Mouse (Mus musculus): ENCODE results near the gene Zbtb39.

The Zbtb39 gene

DNA sequence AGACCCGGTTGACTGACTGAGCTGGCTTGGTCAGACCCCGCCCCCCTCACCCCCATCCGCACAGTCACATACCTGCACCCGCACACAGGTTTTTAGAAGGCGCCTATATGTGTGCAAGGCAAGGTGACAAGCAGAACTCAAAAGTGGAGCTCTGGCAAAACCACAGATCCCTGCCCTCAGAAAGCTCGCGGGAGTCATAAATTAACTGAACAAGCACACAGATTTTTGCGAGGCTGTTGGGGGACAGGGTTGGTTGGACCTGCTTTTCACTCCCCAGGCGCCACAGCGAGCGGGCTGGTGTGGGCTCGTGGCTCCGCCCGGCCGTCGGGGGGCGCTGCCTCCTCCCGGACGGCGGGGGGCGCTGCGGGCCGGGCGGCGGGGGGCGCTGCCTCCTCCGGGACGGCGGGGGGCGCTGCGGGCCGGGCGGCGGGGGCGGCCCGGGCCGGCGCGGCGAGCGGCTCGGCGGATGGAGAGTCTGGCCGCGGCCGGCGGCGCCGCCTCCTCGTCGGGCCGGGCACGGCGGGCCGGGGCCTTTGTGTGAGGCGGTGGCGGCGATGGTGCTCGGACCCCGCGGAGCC is at the start of gene Zbtb39:
Gene Zbtb39, plus strand, starts transcription at position 456 of the 578 bp plus-strand sequence.
- DNase-seq = peak; percentile 77 to 91

DNA sequence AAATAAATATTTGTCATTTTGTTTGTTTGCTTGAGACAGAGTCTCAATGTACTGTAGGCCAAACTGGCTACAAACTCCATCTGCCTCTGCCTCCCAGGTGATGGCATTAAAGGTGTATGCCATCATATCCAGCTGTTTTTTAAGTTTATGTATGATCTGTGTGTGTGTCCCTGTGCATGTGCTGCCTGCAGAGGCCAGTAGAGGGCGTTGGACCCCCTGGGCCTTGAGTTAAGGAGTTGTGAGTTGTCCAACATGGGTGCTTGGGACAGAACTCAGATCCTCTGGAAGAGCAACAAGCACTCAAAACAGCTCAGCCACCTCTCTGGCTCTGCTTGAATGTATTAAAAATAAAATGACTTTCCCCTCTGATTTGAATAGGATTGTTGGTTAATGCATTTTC is 48.3 kb upstream of the Zbtb39 start:
- no peak for DNase-seq

DNA sequence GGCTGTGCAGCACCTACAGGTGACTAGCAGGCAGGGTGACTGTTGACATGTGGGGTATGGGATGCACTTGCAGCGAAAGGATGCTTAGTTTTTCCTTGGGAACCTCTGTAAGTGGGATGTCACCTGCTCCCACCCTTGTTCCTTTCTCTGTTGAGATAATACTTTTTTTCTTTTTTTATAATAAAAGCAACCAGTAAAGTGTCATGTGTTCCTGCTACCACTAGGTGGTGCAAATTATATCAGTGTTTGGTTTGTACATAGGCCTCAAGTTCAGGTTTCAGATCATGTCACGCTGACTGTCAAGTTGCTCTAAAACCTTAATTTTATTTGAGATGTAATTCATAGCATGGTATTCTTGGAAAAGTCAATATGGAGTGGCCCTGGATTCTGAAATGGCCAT is 44.7 kb upstream of the Zbtb39 start:
- peak; percentile 23 to 25 for DNase-seq

DNA sequence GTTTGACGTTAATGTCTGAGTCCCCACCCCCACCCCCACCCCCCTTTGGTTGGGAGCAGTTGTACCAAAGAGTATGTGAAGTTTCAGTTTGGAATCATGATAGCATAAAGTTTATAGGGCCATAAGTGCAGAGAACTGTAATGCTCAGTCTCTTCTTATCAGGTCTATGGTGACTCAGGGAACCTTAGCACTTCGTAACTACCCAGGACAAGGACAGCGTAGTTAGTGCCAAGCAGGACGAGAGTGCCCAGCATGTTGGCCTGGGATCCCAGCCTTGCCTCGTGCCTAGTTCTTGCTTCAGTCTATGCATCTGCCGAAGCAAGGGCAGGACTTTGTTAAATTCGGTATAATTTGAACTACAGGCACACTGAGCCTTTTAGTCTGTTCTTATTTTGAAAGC is 43.6 kb upstream of the Zbtb39 start:
- DNase-seq = no peak

DNA sequence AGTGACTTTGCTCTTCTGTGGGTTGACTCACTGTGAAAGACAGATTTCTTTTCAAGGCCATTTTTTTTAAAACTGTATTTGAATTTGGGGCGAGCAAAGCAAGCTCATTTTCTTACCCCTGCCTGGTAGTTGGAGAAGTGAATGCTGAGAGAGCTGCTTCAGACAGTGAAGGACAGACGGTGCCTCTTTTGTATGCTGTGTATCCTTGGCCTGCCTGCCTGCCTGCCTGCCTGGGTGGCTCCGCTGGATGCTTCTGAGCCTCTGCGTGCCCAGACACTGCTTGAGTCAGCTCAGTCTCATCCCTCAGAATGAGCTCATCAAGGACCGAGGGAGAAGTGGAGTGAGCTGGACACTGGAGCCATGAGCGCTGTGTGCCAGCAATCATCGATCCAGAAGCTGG is 40.4 kb upstream of the Zbtb39 start:
- no peak for DNase-seq

DNA sequence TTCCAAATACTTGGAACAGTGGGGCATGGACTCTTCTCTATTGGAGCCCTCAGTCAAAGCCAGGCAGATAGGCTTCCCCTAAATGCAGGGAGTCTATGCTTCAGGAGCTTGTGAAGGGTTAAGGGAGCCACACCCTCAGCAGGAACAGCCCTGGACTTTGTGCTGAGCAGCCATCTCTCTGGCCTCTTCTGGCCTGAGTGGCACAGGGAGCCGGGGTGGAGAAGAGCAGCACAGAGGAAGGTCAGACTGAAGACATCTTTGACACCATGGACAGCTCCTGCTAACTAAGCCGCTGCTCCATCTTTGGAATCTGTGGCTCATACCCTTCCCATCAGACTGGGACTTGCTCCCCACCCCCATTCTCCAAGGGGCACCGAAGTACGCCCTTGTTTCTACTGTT is 36.0 kb upstream of the Zbtb39 start:
- peak in 1 of 2 experiments; percentile 9 for DNase-seq

DNA sequence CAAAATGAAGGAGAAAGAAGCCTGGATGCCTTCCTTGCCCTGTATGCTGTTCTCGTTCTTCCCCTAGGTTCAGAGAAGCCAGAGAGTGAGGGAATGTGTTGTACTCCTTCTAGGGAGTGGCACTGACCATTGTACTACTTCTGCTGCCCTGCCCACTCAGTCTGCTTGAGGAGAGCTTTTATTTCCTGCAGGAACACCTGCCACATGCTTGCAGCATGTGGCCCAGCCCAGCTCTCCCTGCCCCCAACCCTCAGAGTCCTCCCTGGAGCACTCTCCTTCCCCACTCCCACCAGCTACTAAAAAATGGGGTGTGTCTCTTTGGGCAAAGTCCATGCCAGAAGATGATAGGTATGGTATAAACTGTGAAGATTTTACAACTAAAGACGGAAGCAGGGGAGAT is 35.0 kb upstream of the Zbtb39 start:
- DNase-seq = no peak

DNA sequence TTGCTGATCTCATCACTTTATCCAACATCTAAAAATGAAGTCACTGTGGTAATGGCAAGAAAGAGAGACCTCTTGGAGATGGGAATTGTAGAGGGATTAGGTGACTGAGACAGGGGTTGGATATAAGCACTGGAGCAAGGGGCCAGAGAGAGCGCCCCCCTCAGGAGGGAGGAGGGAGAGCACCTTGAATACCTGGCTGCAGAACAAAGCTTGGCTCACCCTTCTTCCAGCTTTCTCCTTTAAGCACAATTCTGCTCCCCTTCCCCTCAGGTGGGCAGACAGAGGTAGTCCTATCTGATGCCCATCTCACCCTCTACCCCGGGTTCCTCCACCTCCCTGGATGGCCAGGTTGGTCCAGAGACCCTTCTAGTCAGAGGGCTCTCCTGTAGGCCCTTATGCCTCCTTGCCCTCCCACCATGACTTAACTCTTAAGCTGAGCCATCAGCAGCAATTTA is 34.5 kb upstream of the Zbtb39 start, which contains the start of gene Myo1a:
Gene Myo1a, plus strand, starts transcription at position 405 of the 455 bp plus-strand sequence.
- DNase-seq = no peak

DNA sequence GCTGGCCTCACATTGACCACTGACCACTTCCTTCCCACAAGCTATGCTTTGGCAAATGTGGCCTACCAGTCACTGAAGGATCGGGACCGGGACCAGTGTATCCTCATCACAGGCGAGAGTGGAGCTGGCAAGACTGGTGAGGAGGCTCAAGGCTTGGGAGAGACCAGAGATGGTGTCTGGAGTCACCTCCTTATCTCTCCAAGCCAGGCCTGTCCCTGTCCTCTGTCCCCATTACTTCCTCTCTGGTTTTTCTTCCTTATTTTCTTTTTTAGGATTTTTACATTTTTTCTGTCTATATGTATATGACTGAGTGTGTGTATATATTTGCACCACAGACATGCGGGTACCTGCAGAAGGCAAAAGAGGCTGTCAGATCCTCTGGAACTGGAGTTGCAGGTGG is 33.6 kb upstream of the Zbtb39 start:
- DNase-seq = no peak

DNA sequence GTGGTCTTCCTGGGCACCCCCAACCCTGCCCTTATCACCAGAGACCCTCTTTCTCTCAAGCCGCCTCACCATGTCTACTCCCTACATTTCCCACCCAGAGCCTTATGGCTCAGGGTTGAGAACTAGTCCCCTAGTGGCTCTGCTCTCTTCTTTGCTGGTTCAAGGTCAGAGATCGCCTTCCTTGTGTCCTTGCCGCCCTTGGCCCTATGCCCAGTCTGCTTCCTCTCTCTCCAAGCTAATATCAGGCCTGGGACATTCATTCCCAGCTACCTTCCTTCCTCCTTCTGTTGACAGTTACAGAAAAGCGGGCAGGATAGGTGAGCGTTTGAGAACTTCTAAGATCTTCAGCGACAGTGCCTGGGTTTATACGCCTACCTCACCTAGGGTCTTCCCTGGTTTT is 31.6 kb upstream of the Zbtb39 start:
- DNase-seq = peak; percentile 49 to 74

DNA sequence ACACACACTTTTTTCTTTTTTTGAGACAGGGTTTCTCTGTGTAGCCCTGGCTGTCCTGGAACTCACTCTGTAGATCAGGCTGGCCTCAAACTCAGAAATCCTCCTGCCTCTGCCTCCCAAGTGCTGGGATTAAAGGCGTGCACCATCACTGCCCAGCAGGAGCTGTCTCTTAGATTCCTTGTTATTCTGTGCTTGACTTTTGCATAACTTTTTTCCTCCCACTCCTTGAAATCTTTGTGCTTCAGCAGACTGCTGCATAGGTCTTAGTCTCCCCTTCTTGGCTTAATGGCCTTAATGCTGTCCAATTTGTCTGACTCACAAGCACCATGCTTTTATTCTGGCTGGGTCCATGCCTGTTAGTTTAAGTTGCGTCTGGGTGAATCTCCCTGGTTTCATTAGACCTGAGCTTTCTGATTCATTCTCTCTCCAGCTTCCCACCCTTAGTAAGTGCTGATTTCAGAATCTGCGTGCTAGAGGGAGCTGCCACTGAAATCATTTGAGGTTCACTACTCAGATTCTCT is 30.4 kb upstream of the Zbtb39 start:
- no peak for DNase-seq

DNA sequence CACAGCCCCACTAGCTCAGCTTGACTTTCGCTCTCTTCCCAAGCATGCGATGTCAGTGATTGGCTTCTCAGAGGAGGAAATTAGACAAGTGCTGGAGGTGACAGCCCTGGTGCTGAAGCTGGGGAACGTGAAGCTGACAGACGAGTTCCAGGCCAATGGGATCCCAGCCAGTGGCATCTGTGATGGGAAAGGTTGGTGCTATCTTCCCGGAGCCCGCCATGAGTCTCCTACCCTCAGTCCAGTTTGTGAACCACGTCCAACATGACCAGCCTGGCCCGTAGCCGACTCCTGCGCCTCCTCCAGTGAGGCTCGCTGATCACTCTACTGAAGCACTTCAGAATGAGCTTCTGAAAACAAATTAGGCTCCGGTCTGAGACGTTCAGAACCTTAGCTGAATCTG is 29.0 kb upstream of the Zbtb39 start:
- DNase-seq = no peak

DNA sequence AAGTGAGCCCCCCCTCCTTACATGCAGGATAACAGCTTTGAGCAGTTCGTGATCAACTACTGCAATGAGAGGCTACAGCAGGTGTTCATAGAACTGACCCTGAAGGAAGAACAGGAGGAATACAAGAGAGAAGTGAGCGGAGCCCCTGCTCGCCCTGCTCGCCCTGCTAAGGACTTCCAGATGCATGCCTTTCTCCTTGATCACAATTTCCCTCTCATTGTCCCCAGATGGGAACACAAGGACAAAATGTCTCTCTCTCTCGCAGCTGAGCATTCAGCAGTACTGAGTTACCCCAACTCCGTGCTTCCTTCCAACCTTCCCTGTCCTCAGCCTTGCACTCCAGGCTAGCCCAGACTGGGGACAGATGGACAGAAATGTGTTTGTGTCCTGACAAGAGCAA is 26.6 kb upstream of the Zbtb39 start:
- no peak for DNase-seq

DNA sequence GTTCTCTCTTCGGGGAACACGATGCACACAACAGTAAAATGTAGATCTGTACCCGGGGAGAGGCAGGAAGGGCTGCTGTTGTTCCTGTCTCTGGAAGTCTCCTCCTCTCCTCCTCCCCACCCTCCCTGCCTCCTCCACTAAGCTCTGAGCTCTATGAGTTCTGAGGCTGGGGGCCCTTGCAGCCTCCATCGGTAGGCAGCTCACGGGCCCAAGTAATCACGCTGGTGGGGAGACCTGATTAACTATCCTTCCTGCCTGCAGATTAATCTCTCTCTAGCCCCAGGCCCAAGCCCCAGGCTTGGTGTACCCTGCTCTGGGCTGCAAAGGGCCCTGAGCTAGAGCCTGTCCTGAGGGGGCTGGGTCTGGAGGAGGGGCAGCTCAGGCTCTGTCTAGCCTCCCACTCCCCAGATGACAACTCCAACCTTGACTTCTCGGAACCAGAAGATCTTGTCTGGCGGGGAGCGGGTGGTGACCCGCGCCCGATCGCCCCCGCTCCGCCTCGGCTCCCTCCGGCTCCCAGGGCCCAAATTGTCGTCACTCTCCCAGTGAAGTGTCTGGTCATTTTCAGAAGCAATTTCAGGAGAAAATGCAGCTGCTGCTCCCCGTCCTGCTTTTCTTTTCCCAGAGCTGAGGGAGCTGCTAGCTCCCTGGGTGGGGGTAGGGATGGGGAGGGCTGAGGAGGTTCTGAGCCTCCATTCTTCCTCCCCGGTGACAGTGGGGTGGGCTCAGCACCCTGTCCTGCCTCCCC is 17.5 kb upstream of the Zbtb39 start:
- DNase-seq = no peak

DNA sequence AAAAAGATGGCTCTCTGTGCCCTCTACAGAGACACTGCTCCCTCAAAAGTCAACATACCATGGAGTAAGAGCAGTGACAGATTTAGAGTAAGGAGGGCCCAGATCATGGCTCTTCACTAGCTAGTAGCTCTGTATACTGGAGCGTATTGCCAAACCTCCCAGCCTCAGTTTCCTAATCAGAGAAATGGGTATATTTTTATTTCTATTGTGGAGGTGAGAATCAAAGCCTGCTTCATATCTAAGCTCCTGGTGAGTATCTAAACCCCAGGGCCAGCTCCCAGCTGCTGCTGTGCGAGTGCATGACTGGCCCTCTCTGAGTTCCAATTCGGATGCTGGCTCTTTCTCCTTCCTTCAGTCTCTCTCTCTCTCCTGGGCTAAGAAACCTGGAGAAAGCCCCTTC is 15.2 kb upstream of the Zbtb39 start, which contains the start of gene Tac2:
Gene Tac2, plus strand, starts transcription at position 301 of the 400 bp plus-strand sequence.
- no peak for DNase-seq

DNA sequence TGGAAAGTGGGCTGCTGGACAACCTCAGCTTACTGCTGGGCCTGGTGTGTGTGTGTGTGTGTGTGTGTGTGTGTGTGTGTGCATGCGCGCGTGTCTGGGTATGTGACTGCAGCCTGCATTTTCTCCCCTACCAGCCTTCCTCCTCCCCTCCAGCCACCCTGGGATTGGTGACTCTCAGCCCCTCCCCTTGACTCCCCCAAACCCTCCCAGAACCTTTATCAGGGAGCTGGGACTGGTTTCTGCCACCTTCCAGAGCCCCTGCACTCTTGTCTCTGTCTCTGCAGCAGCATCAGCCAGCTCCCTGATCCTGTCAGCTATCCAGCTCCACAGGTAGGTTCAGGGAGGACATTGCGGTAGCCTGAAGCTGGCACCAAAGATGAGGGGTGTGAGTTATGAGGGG is 14.2 kb upstream of the Zbtb39 start:
- DNase-seq = no peak

DNA sequence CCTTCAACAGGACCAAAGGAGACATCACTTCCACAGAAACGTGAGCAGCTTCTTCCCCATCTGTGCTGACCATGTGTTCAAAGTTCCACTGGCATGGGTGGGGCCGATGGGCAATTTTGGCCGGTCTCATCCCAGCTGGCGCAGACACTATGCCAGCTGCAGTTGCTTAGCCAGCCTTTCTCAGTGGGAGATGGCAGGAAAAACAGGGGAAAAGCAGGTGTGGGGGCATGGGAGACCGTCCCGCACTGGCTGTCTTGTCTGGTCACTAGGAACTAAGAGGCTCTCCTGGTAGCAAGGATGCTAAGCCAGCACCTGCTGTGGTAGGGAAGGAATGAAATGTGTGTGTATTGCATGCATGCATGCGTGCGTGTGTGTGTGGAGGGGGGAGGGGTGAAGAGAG is 10.9 kb upstream of the Zbtb39 start:
- no peak for DNase-seq

DNA sequence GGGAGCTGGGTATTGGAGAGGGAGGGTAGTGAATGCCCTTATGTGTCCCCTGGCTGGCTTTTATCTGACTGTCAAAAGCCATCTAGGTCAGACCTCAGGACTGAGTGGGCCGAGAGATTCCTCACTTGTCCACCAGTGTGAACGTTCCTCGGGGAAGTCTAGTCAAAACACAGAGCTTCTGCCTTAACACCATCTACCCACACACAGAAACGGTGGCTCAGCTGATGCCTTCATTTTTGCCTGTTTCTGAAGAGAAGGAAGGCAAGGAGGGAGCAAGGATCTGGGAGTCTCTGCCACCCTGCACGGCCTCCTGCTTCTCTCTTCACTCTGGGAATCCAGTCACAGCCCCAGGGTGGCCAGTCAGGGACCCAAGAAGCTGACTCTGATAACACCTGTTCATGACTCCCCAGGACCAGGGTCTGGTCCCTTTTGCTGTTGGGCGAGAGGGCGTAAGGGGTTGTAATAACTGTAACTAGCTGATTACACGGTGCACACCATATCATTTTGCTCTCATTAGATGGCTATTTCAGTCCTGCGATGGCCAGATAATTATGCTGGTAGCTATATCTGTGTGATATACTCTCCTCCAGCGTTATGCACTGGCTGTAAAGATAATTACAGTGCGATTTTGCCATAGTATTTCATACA is 8.9 kb upstream of the Zbtb39 start:
- DNase-seq = no peak

DNA sequence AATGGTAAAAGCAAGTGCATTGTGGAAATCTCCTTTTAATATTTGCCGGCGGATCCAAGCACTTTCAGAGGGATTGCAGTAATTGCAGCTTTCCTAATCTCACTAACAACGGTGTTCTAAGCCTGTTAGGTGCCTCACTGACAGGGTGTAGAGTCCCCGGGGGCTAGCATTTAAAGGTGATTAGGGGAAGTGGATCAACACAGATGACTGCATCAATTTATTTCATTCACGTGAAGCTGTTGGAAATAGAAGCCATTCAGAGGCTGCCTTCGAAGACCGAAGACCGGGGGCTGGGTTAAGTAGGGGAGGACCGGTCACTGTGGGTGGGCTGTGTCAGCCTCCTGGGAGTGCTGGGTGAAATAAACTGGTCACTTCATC is 8.4 kb upstream of the Zbtb39 start:
- DNase-seq = no peak

DNA sequence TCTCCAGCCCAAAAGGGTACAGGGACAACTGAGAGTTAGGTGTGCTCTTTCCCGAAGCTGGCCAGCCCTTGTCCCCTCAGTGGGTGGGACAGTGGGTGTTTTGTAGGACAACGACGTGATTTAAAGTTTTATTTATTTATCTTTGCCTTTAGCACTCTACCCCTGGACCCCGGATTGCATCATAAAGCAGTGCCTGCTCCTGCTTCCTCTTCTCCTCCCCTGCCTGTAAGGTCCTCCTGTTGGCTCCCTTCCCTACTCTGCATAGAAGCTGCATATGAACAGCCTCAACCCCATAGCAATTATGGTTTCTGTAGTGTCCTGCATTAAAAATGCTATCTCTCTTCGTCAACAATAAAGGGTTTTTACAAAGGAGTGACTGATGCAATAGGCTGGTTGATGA is 7.9 kb upstream of the Zbtb39 start:
- DNase-seq = no peak

DNA sequence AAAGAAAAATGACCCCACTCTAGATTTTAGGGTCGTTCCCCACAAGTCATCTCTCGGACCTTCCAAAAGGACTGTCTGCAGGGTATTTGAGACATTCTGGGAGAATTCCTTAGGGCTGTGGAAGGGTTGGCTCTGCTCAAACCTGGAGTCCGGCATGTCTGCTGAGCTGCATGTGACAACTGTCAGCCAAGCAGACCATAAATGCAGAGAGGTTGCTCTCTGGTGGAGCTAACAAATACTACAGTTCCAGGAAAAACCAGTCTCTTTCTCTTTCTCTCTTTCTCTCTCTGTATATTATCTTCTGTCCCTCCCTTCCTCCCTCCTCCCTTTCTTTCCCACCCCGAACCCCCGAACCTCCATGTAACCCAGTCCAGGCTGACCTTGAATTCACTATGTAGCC is 4.9 kb upstream of the Zbtb39 start:
- no peak for DNase-seq

DNA sequence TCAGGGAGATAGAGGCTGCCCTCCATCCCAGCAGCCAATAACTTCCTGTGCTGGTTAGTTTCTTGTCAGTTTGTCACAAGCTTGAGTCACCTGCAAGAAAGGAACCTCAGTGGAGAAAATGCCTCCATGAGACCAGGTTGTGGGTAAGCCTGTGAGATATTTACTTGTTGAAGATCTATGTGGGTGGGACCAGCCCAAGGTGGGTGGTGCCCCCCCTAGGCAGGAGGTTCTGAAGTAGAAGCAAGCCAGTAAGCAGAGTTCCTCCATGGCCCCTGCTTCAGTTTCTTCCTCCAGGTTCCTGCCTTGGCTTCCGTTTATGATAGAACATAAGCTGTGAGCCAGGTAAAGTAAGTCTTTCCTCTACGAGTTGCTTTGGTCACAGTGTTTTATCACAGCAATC is 3.1 kb upstream of the Zbtb39 start:
- no peak for DNase-seq

DNA sequence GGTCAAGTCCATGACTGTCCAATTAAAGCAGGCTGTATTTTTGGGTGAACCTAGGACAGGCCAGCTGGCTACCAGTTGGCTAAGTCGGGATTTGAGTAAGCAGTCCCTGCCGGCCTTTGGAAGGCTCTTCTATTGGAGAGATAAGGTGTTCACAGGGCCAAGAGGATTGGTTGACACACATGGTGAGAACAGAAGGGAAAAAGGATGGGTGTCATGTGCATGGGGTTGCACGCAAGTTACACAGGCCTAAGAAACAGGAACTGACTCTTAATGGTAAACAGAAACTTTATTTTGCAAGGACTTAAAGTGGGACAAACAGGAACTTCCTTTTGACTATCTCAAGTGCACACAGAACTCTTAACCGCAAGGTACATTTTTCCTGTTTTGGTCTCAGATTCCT is 2.4 kb upstream of the Zbtb39 start:
- no peak for DNase-seq

DNA sequence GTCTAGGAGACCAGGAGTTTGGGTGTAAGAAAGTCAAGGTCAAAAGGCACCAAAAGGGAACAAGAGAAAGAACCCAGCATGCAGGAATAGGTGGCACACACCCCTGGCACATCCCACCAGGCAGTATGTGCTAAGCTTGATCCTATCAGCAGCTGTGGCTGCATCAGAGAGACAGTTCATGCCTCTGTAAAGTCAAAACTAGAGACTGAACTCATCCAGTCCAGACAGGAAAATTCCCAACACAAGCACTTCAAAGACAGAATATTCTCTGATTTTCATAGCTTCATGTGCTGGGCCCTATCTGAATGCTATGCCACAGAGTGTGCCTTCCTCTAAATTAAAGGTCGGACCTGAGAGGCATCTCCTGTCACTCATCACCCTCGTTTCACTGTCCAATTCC is 1.8 kb upstream of the Zbtb39 start:
- DNase-seq = no peak

Data from kidney, postnatal 36 days (tissue).